Mouse (Mus musculus): ENCODE data around the gene Fstl4. TPM values are rescaled to one million over a fixed set of nuclear protein-coding genes. Genes with fewer than 3 reads are reported as not detected.

Fstl4 gene
- polyA plus RNA-seq, 1 experiment from 2014 or later: 0.95 TPM

DNA sequence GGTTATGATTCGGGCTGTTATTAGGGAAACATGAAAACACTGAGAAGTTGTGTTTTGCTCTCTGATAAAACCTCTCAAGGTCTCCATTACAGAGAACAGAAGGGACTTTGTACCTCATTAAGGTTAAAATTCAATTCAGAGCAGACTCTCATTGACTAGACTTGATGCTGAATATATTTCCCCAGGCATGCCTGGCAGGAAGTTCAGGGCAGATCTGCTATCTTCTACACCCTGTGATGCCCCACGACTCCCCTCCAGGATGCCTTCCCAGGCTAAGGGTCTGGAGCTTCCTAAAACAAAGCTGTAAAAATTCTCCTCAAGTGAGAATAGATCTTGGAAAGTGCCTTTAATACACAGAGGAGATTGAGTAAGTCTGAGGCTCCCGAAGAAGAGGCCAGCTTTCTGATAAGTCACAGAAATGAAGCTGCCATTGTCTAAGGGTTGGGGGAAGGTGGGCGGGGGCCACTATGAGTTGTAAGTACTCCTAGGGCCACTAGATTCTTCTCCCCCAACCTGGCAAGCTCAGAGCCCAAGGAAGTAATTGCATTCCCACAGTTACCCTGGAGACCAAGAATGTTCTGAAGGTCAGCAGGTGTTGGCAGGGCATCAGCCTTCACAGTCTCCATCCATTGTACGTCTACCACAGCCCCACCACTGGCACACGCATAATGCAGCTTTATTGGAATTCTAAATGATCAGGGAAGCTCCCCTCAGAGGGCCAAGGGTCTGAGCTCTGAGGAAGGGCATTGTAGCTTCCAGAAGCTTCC, 345.4 kb downstream of the Fstl4 start:
- WGBS: 64% methylated on average over 6 of the region's 6 CpGs
- Histone ChIP-seq H3K4me1 (replicated peaks) (peaks cover 36% of the 10 kb centered on the region), H3K9ac (replicated peaks) (no peak overlapping the region)

DNA sequence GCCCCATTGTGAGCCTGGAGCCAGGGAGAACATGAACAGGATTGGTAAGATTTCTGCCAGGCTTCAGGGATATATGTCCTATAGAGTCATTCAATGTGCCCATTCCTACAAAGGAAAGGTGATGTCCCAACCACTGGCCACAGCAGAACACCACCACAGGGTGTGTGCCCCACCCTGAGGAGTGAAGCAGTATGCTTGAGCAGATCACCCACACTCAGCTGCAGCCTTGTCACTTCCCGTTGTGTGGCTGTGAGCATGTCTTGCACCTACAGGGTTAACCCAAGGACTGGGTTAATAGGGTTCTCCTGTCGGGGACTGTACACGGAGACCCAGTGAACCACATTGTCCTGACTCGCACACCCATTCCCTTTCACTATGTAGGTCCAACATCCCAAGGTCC, 351.3 kb downstream of the Fstl4 start:
- H3K4me2 ChIP-seq: no peak overlapping the region
- no peaks in the 10 kb centered on the region for H3K36me3 ChIP-seq
- H3K27ac ChIP-seq: no peak overlapping the region
- H3K27me3 ChIP-seq: peaks cover 24% of the 10 kb centered on the region
- WGBS: 62% methylated on average over 4 of the region's 4 CpGs
- peaks cover 7% of the 10 kb centered on the region for H3K4me1 ChIP-seq (replicated peaks)
- no peak overlapping the region for H3K9ac ChIP-seq (replicated peaks)
- no peak for ATAC-seq (ENCODE audit: insufficient number of reproducible peaks, insufficient read depth, low FRiP score, low TSS enrichment, low read depth)
- H3K4me3 ChIP-seq (replicated peaks): no peak overlapping the region
- H3K9me3 ChIP-seq: no peaks in the 10 kb centered on the region

More for the DNA sequence above, 345.4 kb downstream of the Fstl4 start:
- Histone ChIP-seq H3K27ac (no peak overlapping the region), H3K9me3 (no peaks in the 10 kb centered on the region), H3K36me3 (no peaks in the 10 kb centered on the region), H3K27me3 (peaks cover 17% of the 10 kb centered on the region), H3K4me2 (no peak overlapping the region), H3K4me3 (replicated peaks) (no peak overlapping the region)
- no peak for ATAC-seq (ENCODE audit: insufficient number of reproducible peaks, insufficient read depth, low FRiP score, low TSS enrichment, low read depth)

DNA sequence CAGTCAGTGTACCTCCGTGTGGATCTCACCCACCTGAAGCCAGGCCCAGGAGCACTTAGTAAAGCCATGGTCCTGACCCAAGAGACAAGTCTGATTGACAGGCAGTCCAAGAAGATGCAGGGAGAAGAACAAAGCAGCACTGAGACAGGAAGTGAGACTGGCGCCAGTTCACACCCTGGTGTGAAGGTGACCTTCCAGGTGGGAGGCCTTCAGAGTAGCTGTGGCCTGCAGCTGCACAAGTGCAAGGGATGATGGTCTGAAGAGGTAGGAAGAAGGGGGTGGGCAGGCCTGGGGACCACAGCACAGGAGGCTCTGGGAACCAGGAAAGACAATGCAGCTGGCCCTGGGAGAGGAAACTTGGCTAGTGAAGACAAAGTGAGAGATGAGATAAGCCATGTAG, 351.9 kb downstream of the Fstl4 start:
- H3K27me3 ChIP-seq: peaks cover 20% of the 10 kb centered on the region
- no peak overlapping the region for H3K4me2 ChIP-seq
- no peaks in the 10 kb centered on the region for H3K36me3 ChIP-seq
- 53% methylated on average over 2 of the region's 2 CpGs for WGBS
- peaks cover 9% of the 10 kb centered on the region for H3K4me1 ChIP-seq (replicated peaks)
- ATAC-seq (ENCODE audit: insufficient number of reproducible peaks, insufficient read depth, low FRiP score, low TSS enrichment, low read depth): no peak
- H3K9ac ChIP-seq (replicated peaks): no peak overlapping the region
- no peak overlapping the region for H3K4me3 ChIP-seq (replicated peaks)
- H3K9me3 ChIP-seq: no peaks in the 10 kb centered on the region
- H3K27ac ChIP-seq: 0 out of 2 replicates have a peak overlapping the region, but pooled peaks have one; percentile 5

DNA sequence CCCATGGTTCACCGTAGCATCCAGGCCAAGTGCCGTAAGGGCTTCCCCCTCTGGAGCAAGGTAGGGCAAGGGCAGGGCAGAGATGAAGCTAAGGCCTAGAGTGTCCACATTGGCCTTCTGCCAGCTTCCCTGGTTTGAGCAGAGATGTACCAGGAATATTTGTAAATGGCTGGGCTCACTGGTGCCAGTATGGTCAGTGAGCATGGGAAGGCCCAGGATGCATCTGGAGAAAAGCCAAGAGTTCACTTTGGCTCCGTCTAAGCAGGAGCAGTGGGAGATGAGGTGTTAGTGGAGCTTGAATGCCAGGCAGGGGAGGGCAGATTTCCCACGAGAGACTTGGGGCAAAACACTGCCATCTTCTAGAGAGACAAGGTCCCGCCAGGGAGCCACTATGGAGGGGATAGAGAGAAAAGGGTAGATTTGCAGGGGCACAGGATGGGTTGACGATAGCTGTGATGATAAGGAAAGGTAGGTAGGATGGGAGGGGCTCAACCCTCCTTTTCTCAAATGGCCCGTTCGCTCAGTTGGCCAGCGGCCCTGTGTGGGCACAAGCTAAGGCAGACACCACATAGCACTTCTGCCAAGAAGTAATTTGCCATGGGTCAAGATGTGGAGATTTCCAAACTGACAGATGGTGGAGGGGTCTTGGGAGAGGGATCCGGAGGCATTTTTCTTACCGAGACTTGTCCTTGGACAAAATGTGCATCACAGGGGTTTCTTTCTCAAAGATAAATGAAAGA, 354.0 kb downstream of the Fstl4 start:
- WGBS: 84% methylated on average over 11 of the region's 11 CpGs
- ATAC-seq (ENCODE audit: insufficient number of reproducible peaks, insufficient read depth, low FRiP score, low TSS enrichment, low read depth): no peak

DNA sequence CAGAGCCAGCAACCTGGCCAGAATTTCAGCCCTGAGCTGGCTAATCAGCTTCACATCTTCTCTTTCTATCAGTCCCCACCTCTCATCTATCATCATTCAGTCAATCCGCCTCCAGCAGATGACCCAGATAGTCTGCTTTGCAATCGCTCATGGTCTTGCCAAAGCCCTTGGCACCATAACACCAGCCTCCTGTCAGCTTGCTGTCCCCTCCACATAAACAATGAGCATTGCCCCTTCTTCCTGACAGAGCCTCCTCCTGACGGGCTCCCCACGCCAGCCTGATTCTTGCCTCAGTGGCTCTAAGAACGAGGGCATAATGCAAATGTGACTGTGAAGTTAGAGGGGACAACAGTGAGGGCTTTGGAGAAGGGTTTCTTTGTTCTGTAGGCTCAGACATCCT, 355.5 kb downstream of the Fstl4 start:
- WGBS: 76% methylated on average over 5 of the region's 5 CpGs
- Histone ChIP-seq H3K4me2 (no peak overlapping the region), H3K4me3 (replicated peaks) (no peak overlapping the region), H3K27ac (no peak overlapping the region), H3K27me3 (peaks cover 17% of the 10 kb centered on the region), H3K4me1 (replicated peaks) (0 out of 2 replicates have a peak, but pooled peaks cover 4% of the 10 kb centered on the region), H3K9me3 (no peaks in the 10 kb centered on the region), H3K9ac (replicated peaks) (no peak overlapping the region), H3K36me3 (no peaks in the 10 kb centered on the region)
- ATAC-seq (ENCODE audit: insufficient number of reproducible peaks, insufficient read depth, low FRiP score, low TSS enrichment, low read depth): no peak

More for the DNA sequence above, 354.0 kb downstream of the Fstl4 start:
- Histone ChIP-seq H3K4me2 (no peak overlapping the region), H3K4me1 (replicated peaks) (peaks cover 4% of the 10 kb centered on the region; the same call in 1 of the 2 replicates), H3K9ac (replicated peaks) (no peak overlapping the region), H3K27ac (no peak overlapping the region), H3K4me3 (replicated peaks) (no peak overlapping the region), H3K9me3 (no peaks in the 10 kb centered on the region), H3K36me3 (no peaks in the 10 kb centered on the region), H3K27me3 (peaks cover 19% of the 10 kb centered on the region)

GRCm38 (mm10) chr11:53121208-53121607, 356.8 kb downstream of the Fstl4 start:
- Histone ChIP-seq H3K4me2 (no peak overlapping the region), H3K27me3 (peaks cover 12% of the 10 kb centered on the region), H3K4me1 (replicated peaks) (0 out of 2 replicates have a peak, but pooled peaks cover 4% of the 10 kb centered on the region), H3K36me3 (no peaks in the 10 kb centered on the region), H3K9me3 (no peaks in the 10 kb centered on the region), H3K4me3 (replicated peaks) (no peak overlapping the region), H3K9ac (replicated peaks) (no peak overlapping the region), H3K27ac (no peak overlapping the region)
- no peak for ATAC-seq (ENCODE audit: insufficient number of reproducible peaks, insufficient read depth, low FRiP score, low TSS enrichment, low read depth)
- 46% methylated on average over 1 of the region's 1 CpGs for WGBS

DNA sequence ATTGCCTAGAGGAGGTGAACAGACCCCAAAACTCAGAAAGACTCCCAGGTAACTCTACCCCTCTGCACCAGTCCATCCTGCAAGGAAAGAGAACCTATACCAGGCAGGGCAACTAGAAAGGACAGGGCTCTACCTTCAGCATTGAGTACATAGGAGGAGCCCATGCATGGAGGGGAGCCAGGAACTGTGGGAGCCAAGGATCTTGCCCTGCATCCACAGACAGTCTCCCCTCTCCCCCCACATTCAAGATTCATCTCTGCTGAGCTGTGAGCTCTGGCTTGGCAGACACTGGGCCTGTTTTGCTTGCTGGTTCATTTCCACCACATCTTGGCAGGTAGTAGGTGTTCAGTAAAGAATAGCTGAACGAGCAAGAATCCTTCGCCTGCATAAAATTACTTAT, 360.4 kb downstream of the Fstl4 start:
- 68% methylated on average over 2 of the region's 2 CpGs for WGBS
- no peak overlapping the region for H3K9ac ChIP-seq (replicated peaks)
- H3K4me2 ChIP-seq: no peak overlapping the region
- 0 out of 2 replicates have a peak, but pooled peaks cover 4% of the 10 kb centered on the region for H3K27me3 ChIP-seq
- no peak overlapping the region for H3K27ac ChIP-seq
- no peak overlapping the region for H3K4me3 ChIP-seq (replicated peaks)
- no peak for ATAC-seq (ENCODE audit: insufficient number of reproducible peaks, insufficient read depth, low FRiP score, low TSS enrichment, low read depth)
- H3K36me3 ChIP-seq: no peaks in the 10 kb centered on the region
- H3K4me1 ChIP-seq (replicated peaks): 0 out of 2 replicates have a peak, but pooled peaks cover 4% of the 10 kb centered on the region
- H3K9me3 ChIP-seq: no peaks in the 10 kb centered on the region

GRCm38 (mm10) chr11:53126660-53127059, 362.2 kb downstream of the Fstl4 start:
- WGBS: 79% methylated on average over 6 of the region's 6 CpGs
- ATAC-seq (ENCODE audit: insufficient number of reproducible peaks, insufficient read depth, low FRiP score, low TSS enrichment, low read depth): no peak

DNA sequence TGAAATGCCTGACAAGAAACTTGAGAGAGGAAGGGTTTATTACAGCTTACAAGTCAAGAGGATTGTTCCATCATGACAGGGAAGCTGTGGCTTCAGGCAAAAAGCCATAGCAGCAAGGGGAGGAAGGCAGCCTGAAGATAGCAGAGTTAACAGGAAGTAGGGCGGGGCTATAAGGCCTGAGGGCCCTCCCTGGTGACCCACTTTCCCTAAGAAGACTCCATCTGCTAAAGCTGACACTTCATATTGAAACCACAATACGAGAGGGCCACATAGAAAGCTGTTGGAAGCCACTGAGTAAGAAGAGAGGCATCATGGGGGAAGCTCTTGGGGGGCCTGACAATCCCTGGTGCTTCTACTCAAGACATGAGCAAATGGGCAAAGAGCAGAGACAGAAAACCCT, 364.2 kb downstream of the Fstl4 start:
- Histone ChIP-seq H3K9me3 (no peaks in the 10 kb centered on the region), H3K4me1 (replicated peaks) (0 out of 2 replicates have a peak, but pooled peaks cover 4% of the 10 kb centered on the region), H3K9ac (replicated peaks) (no peak overlapping the region), H3K4me3 (replicated peaks) (no peak overlapping the region), H3K4me2 (no peak overlapping the region), H3K27me3 (0 out of 2 replicates have a peak, but pooled peaks cover 4% of the 10 kb centered on the region), H3K27ac (no peak overlapping the region), H3K36me3 (no peaks in the 10 kb centered on the region)
- 70% methylated on average over 2 of the region's 2 CpGs for WGBS
- ATAC-seq (ENCODE audit: insufficient number of reproducible peaks, insufficient read depth, low FRiP score, low TSS enrichment, low read depth): no peak

More at GRCm38 (mm10) chr11:53126660-53127059, 362.2 kb downstream of the Fstl4 start:
- Histone ChIP-seq H3K27me3 (0 out of 2 replicates have a peak, but pooled peaks cover 4% of the 10 kb centered on the region), H3K9me3 (no peaks in the 10 kb centered on the region), H3K27ac (no peak overlapping the region), H3K4me3 (replicated peaks) (no peak overlapping the region), H3K4me2 (no peak overlapping the region), H3K4me1 (replicated peaks) (no peaks in the 10 kb centered on the region), H3K9ac (replicated peaks) (no peak overlapping the region), H3K36me3 (no peaks in the 10 kb centered on the region)

GRCm38 (mm10) chr11:53132406-53133035, 368.1 kb downstream of the Fstl4 start:
- H3K4me2 ChIP-seq: no peak overlapping the region
- no peak overlapping the region for H3K4me3 ChIP-seq (replicated peaks)
- 56% methylated on average over 23 of the region's 23 CpGs for WGBS
- H3K9me3 ChIP-seq: no peaks in the 10 kb centered on the region
- H3K27me3 ChIP-seq: no peaks in the 10 kb centered on the region
- H3K4me1 ChIP-seq (replicated peaks): peaks cover 5% of the 10 kb centered on the region; the same call in 1 of the 2 replicates
- ATAC-seq (ENCODE audit: insufficient number of reproducible peaks, insufficient read depth, low FRiP score, low TSS enrichment, low read depth): no peak
- no peak overlapping the region for H3K27ac ChIP-seq
- H3K9ac ChIP-seq (replicated peaks): no peak overlapping the region
- no peaks in the 10 kb centered on the region for H3K36me3 ChIP-seq

DNA sequence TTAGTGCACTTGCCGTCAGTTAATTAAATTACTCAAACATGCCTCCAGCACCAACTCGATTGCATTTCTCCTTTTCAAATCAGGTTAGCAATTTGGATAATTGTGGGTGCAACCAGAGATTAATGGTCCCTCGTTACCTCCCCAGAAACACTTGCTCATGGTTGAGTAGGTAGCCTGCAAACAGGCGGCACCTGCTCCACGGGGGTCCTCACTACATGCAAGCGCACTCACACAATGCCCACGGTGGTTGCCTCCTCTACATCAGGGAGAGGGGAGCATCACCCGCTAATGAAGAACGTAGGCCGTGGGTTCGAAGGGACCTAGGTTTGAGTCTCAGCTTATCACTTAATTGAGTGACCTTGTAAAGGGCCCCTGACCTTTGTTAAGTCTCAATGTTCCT, 371.9 kb downstream of the Fstl4 start:
- Histone ChIP-seq H3K27ac (no peak overlapping the region), H3K9me3 (no peaks in the 10 kb centered on the region), H3K4me2 (no peak overlapping the region), H3K9ac (replicated peaks) (no peak overlapping the region), H3K4me1 (replicated peaks) (peaks cover 9% of the 10 kb centered on the region; the same call in 1 of the 2 replicates), H3K4me3 (replicated peaks) (no peak overlapping the region), H3K27me3 (no peaks in the 10 kb centered on the region), H3K36me3 (no peaks in the 10 kb centered on the region)
- ATAC-seq (ENCODE audit: insufficient number of reproducible peaks, insufficient read depth, low FRiP score, low TSS enrichment, low read depth): no peak
- 79% methylated on average over 11 of the region's 11 CpGs for WGBS

All from limb, embryonic 12.5 days (tissue).